Mouse (Mus musculus) MEL (cell line): Measurements from ENCODE around the gene Gpr19.

Experiments
- BHLHE40 ChIP-seq: IDR thresholded peaks from 2 replicates; pipeline ENCODE4 v1.6.1; 2012; ENCODE audit warnings: low read depth, mild to moderate bottlenecking, inconsistent platforms, low read length, improper control_type of control experiment, borderline replicate concordance
- ETS1 ChIP-seq: IDR thresholded peaks from 2 replicates; pipeline ENCODE4 v1.6.1; 2012; ENCODE audit warnings: low read depth, mild to moderate bottlenecking, inconsistent platforms, low read length, improper control_type of control experiment, moderate library complexity
- JUND ChIP-seq: IDR thresholded peaks from 2 replicates; pipeline ENCODE4 v1.6.1; 2011; ENCODE audit warnings: low read depth, mild to moderate bottlenecking, improper control_type of control experiment, low read length
- MAZ ChIP-seq: IDR thresholded peaks from 2 replicates; pipeline ENCODE4 v1.6.1; 2012; ENCODE audit warnings: low read depth, mild to moderate bottlenecking, inconsistent platforms, low read length, improper control_type of control experiment
- MEF2A ChIP-seq: IDR thresholded peaks from 2 replicates; pipeline ENCODE4 v1.6.1; 2014; ENCODE audit warnings: low read depth, mild to moderate bottlenecking, inconsistent platforms, low read length, improper control_type of control experiment; ENCODE audit not compliant: poor library complexity, insufficient replicate concordance, severe bottlenecking; ENCODE audit errors: extremely low read depth
- POLR2A ChIP-seq, 2 experiments: IDR thresholded peaks; 2 replicates each; pipeline ENCODE4 v1.6.1; 2011 to 2012; ENCODE audit warnings: low read length in 2 of 2, mild to moderate bottlenecking in 2 of 2, control low read depth in 1 of 2, improper control_type of control experiment in 1 of 2, low read depth in 1 of 2, moderate library complexity in 1 of 2; ENCODE audit not compliant: control insufficient read depth in 1 of 2, insufficient read depth in 1 of 2, poor library complexity in 1 of 2
- UBTF ChIP-seq: IDR thresholded peaks from 2 replicates; pipeline ENCODE4 v1.6.1; 2012; ENCODE audit warnings: low read depth, mild to moderate bottlenecking, inconsistent platforms, low read length, improper control_type of control experiment, moderate library complexity, borderline replicate concordance; ENCODE audit not compliant: insufficient read depth
- ZKSCAN1 ChIP-seq: IDR thresholded peaks from 2 replicates; pipeline ENCODE4 v1.6.1; 2012; ENCODE audit warnings: low read depth, mild to moderate bottlenecking, inconsistent platforms, low read length, improper control_type of control experiment, moderate library complexity
- ZNF384 ChIP-seq: IDR thresholded peaks from 2 replicates; pipeline ENCODE4 v1.6.1; 2012; ENCODE audit warnings: low read depth, mild to moderate bottlenecking, inconsistent platforms, low read length, improper control_type of control experiment

DNA sequence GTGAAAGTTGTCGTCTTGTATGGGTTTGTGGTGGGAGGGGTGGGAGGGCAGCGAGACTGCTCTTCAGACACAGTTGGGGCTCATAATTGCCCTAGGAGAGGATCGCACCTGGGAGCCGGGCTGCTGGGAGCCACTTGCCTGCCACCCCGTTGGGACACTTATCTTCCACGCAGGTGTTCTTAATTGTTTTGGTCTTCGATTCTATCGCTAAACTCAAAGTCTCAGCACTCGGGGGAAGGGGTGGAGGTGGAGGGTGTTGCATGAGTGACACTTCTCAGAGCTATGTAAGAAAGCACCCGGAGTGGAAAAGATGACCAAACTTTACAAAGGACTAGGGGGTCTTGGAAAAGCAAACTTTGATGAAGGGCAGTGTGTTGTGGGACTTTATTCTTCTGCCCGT is 18.3 kb upstream of the Gpr19 start:
- TF ChIP-seq MEF2A (no peak), BHLHE40 (no peak), UBTF (no peak), POLR2A (IDR thresholded peaks at IDR 0.05; ENCODE audit: control insufficient read depth in 1 of 2, insufficient read depth in 1 of 2, low read depth in 1 of 2, low read length in 2 of 2, poor library complexity in 1 of 2) (no peak), ETS1 (no peak), MAZ (no peak), ZNF384 (no peak), JUND (no peak), ZKSCAN1 (no peak)
